Mouse (Mus musculus) kidney, postnatal 14 days (tissue): ENCODE data around the gene Hist1h2ab.
A peak's percentile ranks its signal among the peaks of the same experiment; 100 is the strongest.

Experiments used
- DNase-seq: peaks from one replicate; pipeline ENCODE4 v3.0.0; 2022; ENCODE audit warnings: mixed read lengths

Hist1h2ab gene

GRCm38 (mm10) chr13:23792520-23792919 lies 41.6 kb downstream of the Hist1h2ab start:
- peak; percentile 51 for DNase-seq

DNA sequence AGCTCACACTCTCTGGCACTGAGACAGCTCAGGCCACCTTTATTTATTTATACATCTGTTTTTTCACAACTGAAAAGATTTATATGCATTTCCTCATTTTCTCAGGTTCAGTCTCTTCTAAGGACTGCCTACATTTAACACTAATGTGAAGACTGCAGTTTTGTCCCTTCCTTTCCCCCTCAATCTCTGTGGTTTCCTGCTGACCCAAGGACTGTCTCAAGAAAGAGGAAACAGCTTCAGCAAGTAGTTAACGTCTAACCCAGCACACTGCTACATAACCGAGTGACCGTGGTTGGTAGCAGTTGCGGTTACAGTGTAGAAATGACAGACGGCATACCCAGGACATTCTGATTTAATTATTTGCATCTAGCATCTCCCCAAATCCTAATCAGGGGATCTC lies 48.5 kb downstream of the Hist1h2ab start:
- no peak for DNase-seq
